ENCODE assay signal across 22 mouse cellular contexts in the genomic region with DNA sequence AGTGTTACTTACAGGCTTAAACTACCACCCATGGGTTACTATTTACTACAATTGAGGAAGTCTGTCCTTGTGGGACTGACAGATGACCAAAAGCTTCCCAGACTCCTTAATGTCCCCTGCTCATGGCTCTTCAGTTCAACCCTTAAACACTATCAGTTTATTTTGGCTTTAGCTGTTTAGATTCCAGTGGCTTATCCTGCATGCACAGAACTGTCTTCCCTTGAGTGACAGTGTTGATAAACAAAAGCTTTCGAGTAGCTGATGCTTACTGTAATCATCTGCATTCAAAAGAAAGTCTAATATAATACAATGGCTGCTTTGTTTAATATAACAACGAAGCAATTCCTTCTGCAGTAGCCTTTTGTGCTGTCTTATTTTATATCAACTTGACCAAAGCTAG. TPM values are rescaled to one million over a fixed set of nuclear protein-coding genes. Genes with fewer than 3 reads are reported as not detected.
"Had no signal": no experiment of that assay in that cellular context is flagged by ENCODE, and none has a peak within 500 bp of the region (broad histone marks: within the 10 kb centered on the region; RNA-seq: fewer than 3 reads in every experiment).

No protein-coding gene starts in this region.

- H3K9ac ChIP-seq: limb, embryonic 12.5 days; lung, embryonic 15.5 days; neural tube, embryonic 13.5 days had no signal

- H3K4me2 ChIP-seq: limb, embryonic 12.5 days; lung, embryonic 15.5 days; neural tube, embryonic 13.5 days had no signal

- H3K27me3 ChIP-seq: limb, embryonic 12.5 days; lung, embryonic 15.5 days; neural tube, embryonic 13.5 days had no signal

- H3K4me3 ChIP-seq: limb, embryonic 12.5 days; lung, embryonic 15.5 days; neural tube, embryonic 13.5 days had no signal

- H3K4me1 ChIP-seq: limb, embryonic 12.5 days; lung, embryonic 15.5 days; neural tube, embryonic 13.5 days had no signal

- ATAC-seq: intestine, postnatal 0 days had no signal

- H3K27ac ChIP-seq: kidney, postnatal 0 days; limb, embryonic 12.5 days; lung, embryonic 15.5 days; macrophage; neural tube, embryonic 13.5 days had no signal

- DNase-seq: kidney, adult 9 months; kidney, postnatal 36 days; layer of hippocampus, adult 9-11 months; layer of hippocampus, postnatal 36 days; lung, postnatal 14 days; midbrain, embryonic 14.5 days; retina, postnatal 1 day; right cerebral cortex, postnatal 4 days; spleen, adult 18-20 months; thymus, adult 18-20 months; thymus, postnatal 25 days had no signal

- H3K9me3 ChIP-seq: limb, embryonic 12.5 days; lung, embryonic 15.5 days; neural tube, embryonic 13.5 days had no signal

- H3K36me3 ChIP-seq: limb, embryonic 12.5 days; lung, embryonic 15.5 days; neural tube, embryonic 13.5 days had no signal

RNA-seq across cellular contexts. Expression of a gene that starts 7.3 kb away (rescaled TPM):
- total RNA-seq: layer of hippocampus, adult 18-20 months; layer of hippocampus, postnatal 36 days; left cerebral cortex, postnatal 36 days; liver, adult 2 months had no signal
- polyA plus RNA-seq: intestine, postnatal 0 days; kidney, postnatal 0 days; limb, embryonic 12.5 days; liver, adult 2 months; lung, embryonic 15.5 days; macrophage; midbrain, embryonic 14.5 days; neural tube, embryonic 13.5 days; stomach, embryonic 14.5 days; urinary bladder, adult 2 months had no signal

RNA-seq across cellular contexts. Expression of a gene that starts 13.8 kb away (rescaled TPM):
- total RNA-seq: layer of hippocampus, adult 18-20 months; layer of hippocampus, postnatal 36 days; left cerebral cortex, postnatal 36 days; liver, adult 2 months had no signal
- polyA plus RNA-seq: intestine, postnatal 0 days; kidney, postnatal 0 days; limb, embryonic 12.5 days; liver, adult 2 months; lung, embryonic 15.5 days; macrophage; midbrain, embryonic 14.5 days; neural tube, embryonic 13.5 days; stomach, embryonic 14.5 days; urinary bladder, adult 2 months had no signal

RNA-seq across cellular contexts. Expression of a gene that starts 20.0 kb away (rescaled TPM):
- total RNA-seq: layer of hippocampus, adult 18-20 months; layer of hippocampus, postnatal 36 days; left cerebral cortex, postnatal 36 days; liver, adult 2 months had no signal
- polyA plus RNA-seq: intestine, postnatal 0 days; kidney, postnatal 0 days; limb, embryonic 12.5 days; liver, adult 2 months; lung, embryonic 15.5 days; macrophage; midbrain, embryonic 14.5 days; neural tube, embryonic 13.5 days; stomach, embryonic 14.5 days; urinary bladder, adult 2 months had no signal

RNA-seq across cellular contexts. Expression of a gene that starts 21.6 kb away (rescaled TPM):
- total RNA-seq: layer of hippocampus, adult 18-20 months; layer of hippocampus, postnatal 36 days; left cerebral cortex, postnatal 36 days; liver, adult 2 months had no signal
- polyA plus RNA-seq: intestine, postnatal 0 days; kidney, postnatal 0 days; limb, embryonic 12.5 days; liver, adult 2 months; lung, embryonic 15.5 days; macrophage; midbrain, embryonic 14.5 days; neural tube, embryonic 13.5 days; stomach, embryonic 14.5 days; urinary bladder, adult 2 months had no signal

RNA-seq across cellular contexts. Expression of a gene that starts 30.4 kb away (rescaled TPM):
- total RNA-seq: layer of hippocampus, adult 18-20 months; layer of hippocampus, postnatal 36 days; left cerebral cortex, postnatal 36 days; liver, adult 2 months had no signal
- polyA plus RNA-seq: intestine, postnatal 0 days; kidney, postnatal 0 days; limb, embryonic 12.5 days; liver, adult 2 months; lung, embryonic 15.5 days; macrophage; midbrain, embryonic 14.5 days; neural tube, embryonic 13.5 days; stomach, embryonic 14.5 days; urinary bladder, adult 2 months had no signal
